Mouse (Mus musculus) WW6 (cell line): ENCODE measurements at regions not wholly inside any gene's neighbourhood (a gene's known extent, or its start where the extent isn't known, plus 50 kb on each side); places are given as distances from the start of the nearest gene placed in this dataset.

ENCODE experiments used
- DNase-seq: peaks from one replicate; pipeline ENCODE4 v3.0.0-alpha.2; 2013; ENCODE audit warnings: low read depth, low spot score

DNA sequence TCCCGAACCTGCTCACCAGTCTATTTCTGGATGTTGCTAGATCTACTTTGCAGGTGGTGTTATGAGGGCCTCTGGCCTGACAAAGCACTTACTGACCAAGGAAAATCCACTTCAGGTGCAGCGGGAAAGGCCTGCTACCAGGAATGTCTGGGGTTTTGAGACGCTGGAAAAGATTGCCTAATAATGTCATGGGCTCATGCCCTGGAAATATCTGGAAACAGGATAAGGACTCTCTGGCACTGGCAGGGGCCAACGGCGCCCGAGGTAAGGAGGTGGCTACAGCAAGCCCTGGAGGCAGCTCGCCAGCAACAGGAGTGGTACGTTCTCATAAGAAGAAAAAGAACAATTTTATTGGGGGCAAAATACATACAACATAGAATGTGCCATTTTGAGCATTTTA lies 94.7 kb downstream of the Zfp36l1 start:
- DNase-seq = no peak

DNA sequence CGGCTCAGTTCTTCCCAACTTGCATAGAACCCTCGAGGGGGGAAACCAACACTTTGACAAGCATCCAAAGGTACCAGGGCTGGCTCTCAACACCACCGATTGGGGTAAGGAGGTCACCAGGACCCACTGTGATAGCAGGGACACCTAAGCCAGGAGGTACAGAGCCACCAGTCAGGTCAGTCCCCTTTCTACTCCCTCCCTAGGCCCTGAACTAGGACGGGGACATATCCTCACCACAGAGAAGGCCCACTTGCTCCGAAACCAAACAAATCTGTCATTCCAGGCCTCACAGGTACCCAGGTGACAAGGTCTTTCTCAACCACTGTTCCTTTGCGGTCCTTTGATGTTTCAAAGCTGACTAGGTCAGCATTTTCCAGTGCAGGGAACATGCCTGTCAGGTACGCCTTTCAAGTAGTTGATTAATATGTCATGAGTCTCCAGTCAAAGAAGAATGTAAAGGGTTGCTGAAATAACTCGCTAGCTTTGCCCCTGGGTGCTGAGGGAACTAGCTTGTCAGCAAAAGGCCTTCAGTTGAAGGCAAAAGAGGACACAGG lies 95.4 kb downstream of the Zfp36l1 start:
- DNase-seq = no peak

DNA sequence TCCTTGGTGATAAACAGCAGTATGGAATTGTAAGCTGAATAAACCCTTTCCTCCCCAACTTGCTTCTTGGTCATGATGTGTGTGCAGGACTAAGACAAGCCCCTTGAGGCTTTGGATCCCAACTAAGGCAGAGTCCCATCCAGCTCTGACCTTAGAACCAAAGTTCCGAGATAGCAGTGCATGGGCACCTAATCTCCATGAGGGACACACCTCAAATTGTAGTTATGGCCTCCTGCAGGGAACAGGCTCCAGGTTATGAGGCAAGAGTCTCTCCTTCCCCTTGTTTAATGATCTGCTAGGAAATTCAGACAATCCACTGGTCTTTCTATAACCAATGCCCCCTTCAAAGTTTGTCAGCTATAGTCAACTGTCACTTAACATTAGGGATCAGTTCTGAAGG lies 96.9 kb downstream of the Zfp36l1 start:
- no peak for DNase-seq

DNA sequence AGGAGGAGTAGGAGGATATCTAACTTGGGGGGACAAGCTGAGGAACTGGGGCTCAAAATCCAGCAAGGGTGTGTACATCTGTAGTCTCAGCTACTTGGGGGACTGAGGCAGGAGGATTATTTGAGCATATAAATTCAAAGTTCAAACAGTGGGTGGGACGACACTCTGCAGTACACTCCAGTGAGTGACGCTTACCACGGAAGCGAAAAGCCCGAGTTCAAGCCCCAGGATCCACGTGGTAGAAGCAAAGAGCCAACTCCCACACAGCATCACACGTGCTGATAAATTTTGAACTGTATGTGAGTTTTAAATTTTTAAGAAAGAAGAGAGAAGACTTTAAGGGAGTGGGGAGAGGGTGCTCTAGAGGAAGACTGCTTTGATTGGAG lies 98.2 kb downstream of the Zfp36l1 start:
- DNase-seq = no peak

DNA sequence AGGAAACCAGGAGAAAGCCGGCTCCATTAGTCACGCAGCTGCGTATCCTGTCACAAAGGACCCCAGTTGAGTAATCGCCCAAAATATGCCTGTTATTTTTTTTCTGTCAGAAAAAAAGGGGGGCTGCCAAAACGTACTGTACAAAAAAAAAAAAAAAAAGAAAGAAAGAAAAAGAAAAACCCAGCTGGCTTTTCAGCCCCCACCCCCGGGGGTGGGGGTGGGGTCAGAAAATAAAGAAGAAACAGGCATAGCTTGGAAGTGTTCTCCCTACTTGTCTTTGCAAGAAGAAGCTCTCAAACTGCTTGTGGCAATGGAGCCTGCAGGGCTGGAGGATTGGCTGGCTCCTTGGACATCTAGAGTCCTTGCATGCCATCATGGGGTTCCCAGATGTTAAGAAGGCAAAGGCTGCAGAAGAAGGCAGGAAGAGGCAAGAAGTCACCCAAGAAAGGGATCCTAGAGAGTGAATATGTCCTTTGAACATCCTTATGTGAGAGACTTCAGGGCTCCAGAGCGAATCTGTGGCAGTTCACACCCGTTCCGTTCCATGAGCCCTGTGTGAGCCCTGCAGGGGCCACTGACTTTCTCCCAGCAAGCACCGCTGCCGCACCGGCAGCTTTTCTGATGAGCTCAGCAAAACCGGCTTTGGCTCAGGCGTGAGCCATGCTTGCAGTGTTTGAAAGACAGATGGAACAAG lies 98.8 kb downstream of the Zfp36l1 start:
- DNase-seq = no peak

DNA sequence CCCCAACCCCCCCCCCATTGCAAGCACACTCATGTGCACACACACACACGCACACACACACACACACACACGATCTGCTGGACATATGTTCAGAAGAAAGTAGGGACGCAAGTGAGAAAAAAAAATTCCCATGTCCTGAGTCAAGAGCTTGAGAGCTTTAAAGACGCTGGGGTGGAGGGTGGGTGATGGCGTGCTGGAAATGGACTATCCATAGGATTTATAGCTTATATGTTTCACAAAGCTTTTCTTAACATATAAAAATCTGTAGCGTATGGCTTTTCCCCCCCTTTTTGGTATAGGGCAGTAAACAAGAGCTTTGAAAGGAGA lies 99.3 kb downstream of the Zfp36l1 start:
- no peak for DNase-seq

DNA sequence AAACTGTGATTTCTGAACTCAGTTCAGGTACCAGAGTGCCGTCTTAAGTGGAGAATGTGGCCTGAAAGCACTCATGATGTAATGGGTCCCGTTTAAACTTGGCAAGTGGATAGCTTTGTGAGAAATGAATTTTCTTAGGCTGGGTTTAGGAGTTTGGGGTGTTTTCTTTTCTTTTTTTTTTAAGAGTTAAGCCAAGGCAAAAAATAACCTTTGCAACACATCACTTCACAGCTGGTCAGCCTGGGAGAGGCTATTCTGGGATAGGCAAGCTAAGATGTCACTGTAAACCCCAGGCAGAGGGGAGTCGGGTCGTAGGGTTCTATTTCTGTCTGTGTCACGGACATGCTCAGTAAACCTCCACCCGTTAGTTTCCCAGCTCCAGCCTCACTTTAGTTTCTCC lies 100.9 kb downstream of the Zfp36l1 start:
- no peak for DNase-seq

DNA sequence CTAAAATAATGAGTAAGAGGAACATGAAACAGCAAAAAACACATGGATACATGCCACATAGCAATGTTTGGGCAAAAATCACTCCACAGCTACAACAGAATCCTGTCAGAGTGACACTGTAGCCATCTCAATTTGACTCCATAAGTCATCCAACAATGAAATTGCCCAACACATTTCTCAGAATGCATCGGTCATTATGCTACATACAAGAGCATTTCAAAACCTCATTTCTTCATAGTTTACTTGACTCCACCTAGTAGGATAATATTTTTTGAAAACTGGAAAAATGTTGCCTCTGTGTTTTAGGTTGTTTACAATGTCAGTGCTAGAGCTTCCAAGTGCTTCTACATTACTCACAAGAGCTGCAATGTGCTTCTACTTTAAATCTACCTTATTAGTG lies 101.9 kb downstream of the Zfp36l1 start:
- no peak for DNase-seq

DNA sequence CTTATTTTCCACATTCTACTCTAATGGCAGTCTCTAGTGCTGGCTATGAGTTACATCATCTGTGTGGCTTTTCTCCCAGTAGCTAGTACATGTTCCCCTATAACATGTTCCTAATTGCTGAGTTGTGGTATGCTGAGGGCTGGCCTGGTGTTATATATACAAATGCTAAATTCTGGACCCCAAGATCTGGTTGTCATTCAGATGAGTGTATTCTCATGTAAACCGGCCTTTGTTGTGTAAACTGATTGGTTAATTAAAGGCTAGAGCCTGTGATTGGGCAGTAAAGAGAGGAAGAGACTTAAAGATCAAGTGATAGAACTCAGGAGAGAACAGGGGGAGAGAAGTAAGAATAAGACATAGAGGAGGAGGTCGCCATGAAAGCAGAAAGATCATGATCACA lies 102.6 kb downstream of the Zfp36l1 start:
- DNase-seq = no peak

DNA sequence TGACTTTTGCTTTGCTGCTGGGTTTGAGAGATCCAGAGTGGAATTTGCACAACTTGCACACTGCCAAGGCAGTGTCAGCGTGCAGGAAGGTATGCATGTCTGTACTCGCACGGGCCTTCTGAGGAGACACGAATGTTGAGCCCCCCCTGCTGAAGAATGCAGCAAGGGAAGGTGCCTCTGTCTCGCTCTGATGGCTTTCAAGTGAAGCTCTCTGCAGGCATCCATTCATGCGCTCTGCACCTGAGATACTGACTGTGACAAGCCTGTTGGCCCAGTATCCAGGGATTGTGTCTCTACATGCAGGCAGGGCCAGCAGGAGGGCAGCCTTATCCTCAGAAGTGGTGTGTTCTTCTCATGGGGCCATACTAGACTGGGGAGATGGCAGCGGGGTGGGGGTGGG lies 105.0 kb downstream of the Zfp36l1 start:
- no peak for DNase-seq

DNA sequence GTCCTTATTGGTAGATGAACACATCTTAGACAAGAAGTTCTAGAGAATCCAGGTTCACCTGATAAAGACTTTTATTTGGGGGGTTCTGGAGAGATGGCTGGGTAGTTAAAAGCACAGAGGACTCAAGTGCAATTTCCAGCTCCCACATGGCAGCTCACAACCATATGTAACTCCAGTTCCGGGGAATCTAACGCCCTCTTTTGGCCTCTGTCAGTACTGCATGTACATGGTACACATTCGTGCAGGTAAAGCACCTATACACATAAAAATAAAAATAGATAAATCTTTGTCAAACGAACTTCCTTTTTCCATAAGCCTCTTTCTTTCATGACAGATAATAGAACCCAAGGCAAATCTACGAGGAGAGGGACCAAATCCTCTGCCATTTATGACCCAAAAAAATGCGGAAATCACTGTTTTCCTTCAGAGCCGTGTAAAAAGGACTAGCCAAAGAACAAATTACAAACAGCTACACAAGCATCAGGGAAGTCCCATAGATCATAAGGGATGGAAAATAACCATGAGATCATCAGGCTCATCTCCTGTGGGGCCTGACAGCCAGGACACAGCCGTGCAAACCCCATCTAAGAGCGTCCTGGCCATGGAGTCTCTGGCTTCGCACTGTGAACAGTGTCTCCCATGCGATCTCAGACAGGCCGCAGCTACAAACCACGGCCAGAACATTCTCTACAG lies 107.4 kb downstream of the Zfp36l1 start:
- DNase-seq = no peak

DNA sequence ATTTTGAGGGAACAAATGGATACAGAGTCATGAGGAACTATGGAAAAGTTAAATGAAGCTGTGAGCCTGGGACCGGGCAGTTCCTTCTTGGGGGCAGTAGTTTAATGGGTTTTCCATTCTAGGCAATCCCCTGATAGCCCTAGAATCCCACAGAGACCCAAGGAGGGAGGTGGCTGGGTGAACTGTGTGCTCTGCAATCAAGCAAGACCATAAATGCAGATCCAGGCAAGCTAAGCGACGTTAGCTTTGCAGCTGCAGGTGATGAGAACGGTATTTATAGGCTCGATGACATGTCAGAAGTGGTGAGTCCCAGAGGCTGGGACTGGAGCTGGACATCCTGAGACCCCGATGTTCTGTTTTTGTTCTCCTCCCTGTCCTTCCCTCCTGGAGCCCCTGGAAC lies 108.2 kb downstream of the Zfp36l1 start:
- DNase-seq = no peak

DNA sequence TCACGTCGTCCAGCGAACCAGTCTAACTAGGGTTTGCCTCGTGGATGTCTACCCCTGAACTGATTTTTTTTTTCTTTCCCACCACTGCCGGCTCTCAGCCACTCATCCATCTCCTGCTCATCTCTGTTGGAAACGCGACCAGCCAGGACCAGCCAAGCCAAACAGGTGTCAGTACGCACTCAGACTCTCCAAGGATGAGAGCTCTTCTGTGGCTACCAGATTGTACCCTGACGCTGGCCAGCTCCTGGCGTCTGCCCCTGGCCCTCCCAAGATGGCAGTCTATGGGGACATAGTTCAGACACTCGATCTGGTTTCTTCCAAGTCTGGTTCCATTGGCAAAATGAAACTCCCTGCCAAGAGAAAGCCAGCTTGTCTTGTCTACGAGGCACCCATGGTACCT lies 109.3 kb downstream of the Zfp36l1 start:
- no peak for DNase-seq

DNA sequence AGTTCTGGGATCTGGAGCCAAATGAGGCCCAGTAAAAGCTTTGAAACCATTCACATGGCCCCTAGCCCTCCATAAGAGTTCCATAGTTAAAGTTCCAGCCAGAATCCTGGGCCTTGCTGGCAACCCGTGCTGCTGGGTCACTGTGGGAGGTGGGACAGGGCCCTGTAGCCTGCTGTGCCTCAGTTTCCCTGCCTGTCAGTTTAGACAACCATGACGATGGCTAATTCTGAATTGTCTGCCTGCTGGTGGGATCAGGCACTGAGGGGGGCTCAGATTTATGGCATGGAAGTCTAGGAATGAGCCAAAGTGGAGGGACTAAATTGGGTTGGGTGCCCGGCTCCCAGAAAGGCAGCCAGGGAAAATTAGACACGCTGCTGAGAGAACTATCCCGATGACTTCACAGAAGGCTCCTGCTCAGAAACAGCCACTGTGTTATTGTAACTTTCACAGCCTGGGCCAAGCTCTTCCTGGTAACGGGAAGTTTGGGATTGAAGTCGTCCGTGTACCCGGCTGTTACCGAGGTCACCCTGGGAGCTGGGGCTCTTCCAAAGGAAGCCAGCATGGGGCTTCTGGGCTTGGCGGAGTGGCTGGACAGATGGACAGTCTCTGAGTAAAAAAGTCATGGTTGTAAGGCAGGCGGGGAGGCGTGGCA lies 110.2 kb downstream of the Zfp36l1 start:
- no peak for DNase-seq

DNA sequence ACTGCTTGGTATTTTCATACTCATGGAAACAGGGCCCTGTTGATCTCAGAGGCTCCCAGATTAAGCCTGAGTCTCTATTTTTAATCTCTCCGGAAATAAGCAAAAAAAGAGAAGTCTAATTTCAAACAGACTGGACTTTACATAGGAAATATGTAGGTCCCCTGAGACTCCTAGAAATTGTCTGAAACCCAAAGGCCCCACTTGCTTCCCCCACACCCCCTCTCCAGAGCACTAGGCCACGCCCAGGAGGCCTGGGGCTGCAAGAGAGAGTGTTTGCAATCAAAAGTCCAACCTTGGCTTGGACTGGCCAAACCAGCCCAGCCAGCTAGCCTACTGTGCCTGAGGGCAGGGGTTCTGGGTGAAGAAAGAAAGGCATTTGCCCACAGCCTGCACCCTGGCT lies 111.0 kb downstream of the Zfp36l1 start:
- no peak for DNase-seq

DNA sequence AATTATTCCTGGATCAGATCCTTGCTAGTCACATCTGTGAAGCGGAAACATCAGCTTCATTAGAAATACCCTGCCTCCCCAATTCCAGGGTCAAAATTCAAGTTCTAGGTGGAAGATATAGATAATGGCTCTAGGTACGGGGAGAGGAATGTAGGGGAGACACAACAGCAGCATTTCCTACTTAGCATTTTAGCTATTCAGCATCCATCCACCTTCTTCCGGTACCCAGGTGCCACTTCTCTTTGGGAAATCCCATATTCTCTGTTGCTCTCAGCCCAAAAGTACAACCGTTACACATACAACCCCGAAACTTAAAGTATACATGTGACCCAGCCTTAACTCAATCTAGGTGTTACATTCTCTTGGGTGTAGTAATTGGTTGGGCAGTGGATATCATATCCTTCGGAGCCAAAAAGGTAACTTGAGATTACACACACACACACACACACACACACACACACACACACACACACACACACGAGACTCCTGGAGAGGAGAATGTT lies 112.9 kb downstream of the Zfp36l1 start:
- no peak for DNase-seq

DNA sequence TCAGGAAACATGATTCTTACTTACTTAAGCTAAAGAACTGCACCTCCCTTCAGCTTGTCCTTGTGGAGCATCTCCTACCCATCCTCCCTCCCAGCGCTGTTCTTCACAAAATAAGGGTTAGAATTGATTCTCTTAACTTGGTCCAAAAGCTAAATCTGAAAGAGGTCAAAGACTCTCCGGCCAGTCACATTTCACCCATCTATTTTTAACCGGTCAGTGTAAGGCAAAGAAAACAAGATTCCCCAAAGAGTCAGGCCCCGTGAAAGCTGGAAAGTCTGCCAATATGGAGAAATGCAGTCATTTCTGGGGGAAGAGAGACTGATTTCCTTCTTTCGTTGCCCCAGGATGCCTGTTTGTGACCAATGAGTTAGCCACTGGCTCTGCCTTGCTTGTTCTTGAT lies 114.0 kb downstream of the Zfp36l1 start:
- DNase-seq = no peak

DNA sequence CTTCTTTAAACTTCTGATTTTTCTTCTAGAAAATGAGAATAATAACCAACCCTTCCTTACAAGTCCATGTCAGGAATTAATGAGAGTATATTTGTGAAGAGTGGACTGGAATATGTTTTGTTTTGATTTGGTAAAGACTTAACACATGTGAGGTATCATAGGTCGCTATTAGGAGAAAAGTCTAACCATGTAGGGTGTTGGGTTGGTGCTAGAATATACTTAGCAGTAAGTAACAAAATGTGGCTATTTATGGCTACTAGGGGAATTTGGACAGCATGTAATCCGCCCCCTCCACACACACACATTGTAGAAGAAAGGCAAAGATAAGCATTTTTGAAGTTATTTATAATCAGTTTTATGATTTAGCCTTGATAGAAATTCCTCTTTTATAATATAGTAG lies 114.5 kb downstream of the Zfp36l1 start:
- no peak for DNase-seq

DNA sequence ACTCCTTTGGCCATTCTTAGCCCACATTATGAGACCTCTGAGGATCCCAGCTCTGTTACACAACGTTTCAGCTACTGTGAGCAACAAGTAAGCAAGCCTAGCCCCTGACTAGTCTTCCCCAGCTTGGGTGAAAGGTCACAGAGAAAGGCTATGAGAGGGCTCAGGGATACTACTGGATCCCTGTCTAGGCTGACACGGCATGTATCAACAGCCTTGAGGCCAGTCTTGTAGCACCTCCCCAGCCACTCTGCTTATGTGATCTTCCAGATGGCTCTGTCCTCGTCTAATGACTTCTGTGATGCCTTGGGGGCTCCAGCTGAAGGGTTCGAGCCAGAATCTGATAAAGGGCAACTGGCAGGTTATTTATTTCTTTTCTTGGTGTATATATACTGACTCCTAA lies 115.6 kb downstream of the Zfp36l1 start:
- DNase-seq = no peak

DNA sequence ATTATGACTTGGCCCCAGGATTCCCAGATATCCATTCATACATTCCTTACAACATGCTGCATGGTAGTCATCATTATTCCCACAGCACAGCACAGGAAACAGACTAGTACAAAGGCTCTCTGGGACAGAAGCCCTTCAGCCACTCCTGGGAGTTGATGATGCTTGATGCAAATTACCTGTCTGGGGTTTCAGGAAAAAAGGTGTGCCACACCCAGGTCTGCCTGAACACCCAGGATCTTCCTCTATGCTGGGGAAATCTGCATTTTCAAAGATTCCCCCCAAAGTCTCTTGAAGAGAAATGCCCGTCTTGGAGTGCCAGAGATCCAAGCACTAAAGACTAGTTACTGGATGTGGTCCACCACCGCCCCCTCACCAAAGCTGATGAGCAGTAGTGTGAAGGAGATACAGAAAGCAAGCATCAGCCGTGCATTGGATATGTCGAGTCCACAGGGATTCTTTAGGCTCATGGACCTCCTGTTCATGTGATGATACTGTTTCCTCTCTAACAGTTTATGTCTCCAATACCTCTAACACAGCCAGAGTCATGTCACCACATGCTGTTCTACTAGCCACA lies 117.2 kb downstream of the Zfp36l1 start:
- no peak for DNase-seq

DNA sequence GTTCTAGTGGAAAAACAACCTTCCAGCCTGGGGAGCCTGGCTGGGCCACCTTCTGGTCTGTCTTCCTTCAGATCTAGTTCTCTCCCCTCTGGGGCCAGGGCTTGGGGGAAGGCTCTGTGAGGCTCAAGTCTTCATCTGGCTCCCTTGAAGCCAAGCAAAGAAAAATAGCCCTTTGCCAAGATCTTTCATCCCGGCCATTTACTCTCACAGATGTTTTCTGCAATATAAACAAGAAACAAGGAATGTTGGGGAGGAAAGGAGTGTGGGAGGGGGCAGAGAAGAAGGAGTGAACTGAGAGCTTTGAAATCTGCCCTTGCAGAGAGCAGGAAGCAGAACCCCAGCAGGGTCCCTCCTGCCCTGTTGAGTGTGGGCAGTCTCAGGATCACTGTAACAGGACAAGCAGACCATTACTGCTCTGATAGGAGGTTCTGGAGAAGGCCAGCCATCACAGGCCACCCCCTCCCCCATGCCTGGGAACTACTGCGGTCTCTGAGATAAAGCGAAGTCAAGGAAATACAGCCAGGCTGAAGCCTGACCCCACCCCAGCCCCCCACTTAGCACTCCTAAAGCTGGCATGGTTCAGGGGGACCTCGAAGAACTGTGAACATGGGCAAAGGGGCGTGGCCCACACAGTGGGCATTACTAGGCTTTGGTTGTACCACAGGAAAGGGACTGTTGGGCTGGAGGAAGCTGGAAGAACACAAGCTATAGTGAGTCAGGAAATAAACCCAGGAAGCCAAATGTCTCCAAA lies 118.8 kb downstream of the Zfp36l1 start:
- no peak for DNase-seq

DNA sequence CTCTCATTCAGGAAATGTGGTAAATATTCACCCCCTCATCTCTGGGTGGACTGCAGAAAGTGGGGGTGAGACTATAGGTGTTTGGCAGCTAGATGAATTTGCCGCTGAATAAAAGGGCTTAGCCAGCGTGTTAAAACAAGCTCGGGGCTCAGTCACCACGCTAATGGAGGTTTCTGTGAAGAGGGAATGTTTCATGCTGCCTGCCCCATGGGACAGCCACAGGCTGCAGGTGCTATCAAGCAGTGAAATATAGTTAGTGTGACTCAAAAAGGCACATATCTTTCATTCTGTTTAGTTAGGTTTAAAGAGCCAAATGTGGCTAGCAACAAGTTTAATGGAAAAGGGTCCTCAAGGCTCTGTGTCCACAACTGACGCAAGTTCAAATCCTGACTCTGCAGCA lies 121.5 kb downstream of the Zfp36l1 start:
- no peak for DNase-seq
